Mouse (Mus musculus) heart, adult 2 months (tissue): ENCODE measurements around the gene Sycp2l.

Source experiments
- CTCF ChIP-seq: fragments of 200-600 bp; IDR thresholded peaks from 2 replicates; pipeline ENCODE4 v1.8.1; 2022; ENCODE audit warnings: antibody characterized with exemption, mild to moderate bottlenecking, moderate library complexity
- EP300 ChIP-seq: fragments of 200-500 bp; IDR thresholded peaks from 2 replicates; pipeline ENCODE4 v1.6.1; 2011; ENCODE audit warnings: low read depth, low read length, control low read depth; ENCODE audit not compliant: insufficient read depth
- POLR2A ChIP-seq: fragments of 200-500 bp; IDR thresholded peaks from 2 replicates; pipeline ENCODE4 v1.6.1; 2011; ENCODE audit warnings: mild to moderate bottlenecking, low read depth, low read length, control low read depth; ENCODE audit not compliant: insufficient read depth

GRCm38 (mm10) chr13:41079859-41080258 is 34.2 kb upstream of the Sycp2l start:
- TF ChIP-seq POLR2A, result no peak
- no peak for TF ChIP-seq CTCF
- no peak for TF ChIP-seq EP300
